Comparison of ENCODE assay signal across 27 mouse cellular contexts in the genomic region with DNA sequence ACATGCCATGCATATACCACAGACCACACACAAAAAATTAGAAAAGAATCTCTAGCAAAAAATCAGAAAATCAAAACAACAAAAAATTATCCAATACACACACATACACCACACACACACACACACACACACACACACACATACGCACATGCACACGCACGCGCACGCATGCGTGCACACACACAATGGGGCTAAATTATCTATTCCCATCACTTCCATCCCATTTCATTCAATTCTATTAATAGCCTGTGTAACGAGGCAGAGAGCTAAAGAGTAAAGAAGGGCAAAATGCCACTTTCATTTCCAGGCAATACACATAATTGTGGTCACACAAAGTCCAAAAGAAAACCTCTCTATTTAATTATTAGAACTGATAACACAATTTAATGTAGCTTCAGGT.
DNase-seq lines count a peak whose midpoint lies in the region; ATAC-seq and TF ChIP-seq lines count a peak whose summit lies in the region.
"Had no signal": no experiment of that assay in that cellular context is flagged by ENCODE, and none has a peak within 500 bp of the region (broad histone marks: within the 10 kb centered on the region; RNA-seq: fewer than 3 reads in every experiment).

No protein-coding gene starts in this region.

- no peaks in the 10 kb centered on the region for H3K27me3 ChIP-seq in forebrain, embryonic 11.5 days (ENCODE audit: control insufficient read depth, insufficient read depth, low read length)
- no peaks in the 10 kb centered on the region for H3K27me3 ChIP-seq in forebrain, embryonic 10.5 days (ENCODE audit: poor library complexity, severe bottlenecking)
- no peaks in the 10 kb centered on the region for H3K27me3 ChIP-seq in forebrain, postnatal 0 days (ENCODE audit: insufficient read depth, low read length)
- H3K27me3 ChIP-seq in forebrain, embryonic 13.5 days = no peaks in the 10 kb centered on the region
- no peaks in the 10 kb centered on the region for H3K27me3 ChIP-seq in midbrain, postnatal 0 days (ENCODE audit: insufficient read depth, low read length)
- no peaks in the 10 kb centered on the region for H3K27me3 ChIP-seq in midbrain, embryonic 16.5 days (ENCODE audit: control insufficient read depth, insufficient read depth, low read depth, low read length)
- H3K27me3 ChIP-seq: embryonic facial prominence, embryonic 13.5 days; heart, embryonic 12.5 days; heart, embryonic 15.5 days; Patski had no signal

- no peaks in the 10 kb centered on the region for H3K4me1 ChIP-seq in forebrain, embryonic 11.5 days (replicated peaks; ENCODE audit: control insufficient read depth, insufficient read depth, low read length)
- H3K4me1 ChIP-seq in forebrain, embryonic 10.5 days = no peaks in the 10 kb centered on the region
- H3K4me1 ChIP-seq in forebrain, postnatal 0 days (ENCODE audit: insufficient read depth) = no peaks in the 10 kb centered on the region
- H3K4me1 ChIP-seq in forebrain, embryonic 13.5 days = no peaks in the 10 kb centered on the region
- no peaks in the 10 kb centered on the region for H3K4me1 ChIP-seq in midbrain, postnatal 0 days (ENCODE audit: insufficient read depth, low read length)
- H3K4me1 ChIP-seq in midbrain, embryonic 16.5 days (ENCODE audit: control insufficient read depth, insufficient read depth, low read length) = no peaks in the 10 kb centered on the region
- H3K4me1 ChIP-seq: embryonic facial prominence, embryonic 10.5 days; embryonic facial prominence, embryonic 13.5 days; heart, embryonic 12.5 days; heart, embryonic 15.5 days; hindbrain, embryonic 10.5 days had no signal

- 0 out of 2 replicates have a peak, but pooled peaks have one; percentile 24 for ATAC-seq in forebrain, embryonic 11.5 days (replicated peaks; ENCODE audit: low FRiP score)
- ATAC-seq in forebrain, postnatal 0 days = no peak
- no peak for ATAC-seq in forebrain, embryonic 13.5 days
- ATAC-seq in midbrain, postnatal 0 days (ENCODE audit: low FRiP score) = no peak
- no peak for ATAC-seq in midbrain, embryonic 16.5 days
- ATAC-seq: intestine, postnatal 0 days; Patski had no signal

- TF ChIP-seq CTCF in forebrain, postnatal 0 days (IDR thresholded peaks at IDR 0.05; ENCODE audit: low read depth) = no peak
- TF ChIP-seq CTCF in midbrain, postnatal 0 days (IDR thresholded peaks at IDR 0.05) = no peak

- 71% methylated on average over 7 of the region's 7 CpGs for WGBS in forebrain, embryonic 11.5 days
- WGBS in forebrain, embryonic 10.5 days = 87% methylated on average over 7 of the region's 7 CpGs
- 59% methylated on average over 7 of the region's 7 CpGs for WGBS in forebrain, postnatal 0 days
- WGBS in forebrain, embryonic 13.5 days = 57% methylated on average over 7 of the region's 7 CpGs
- 88% methylated on average over 7 of the region's 7 CpGs for WGBS in midbrain, postnatal 0 days
- WGBS in midbrain, embryonic 16.5 days = 74% methylated on average over 7 of the region's 7 CpGs

- H3K9ac ChIP-seq in forebrain, embryonic 11.5 days (ENCODE audit: low read length) = no peak overlapping the region
- no peak overlapping the region for H3K9ac ChIP-seq in forebrain, postnatal 0 days
- H3K9ac ChIP-seq in forebrain, embryonic 13.5 days = no peak overlapping the region
- H3K9ac ChIP-seq in midbrain, postnatal 0 days (replicated peaks; ENCODE audit: low read length, poor library complexity, severe bottlenecking) = no peak overlapping the region
- H3K9ac ChIP-seq in midbrain, embryonic 16.5 days (ENCODE audit: low read depth, low read length) = no peak overlapping the region
- H3K9ac ChIP-seq: embryonic facial prominence, embryonic 13.5 days; heart, embryonic 12.5 days; heart, embryonic 15.5 days; hindbrain, embryonic 14.5 days had no signal

- H3K36me3 ChIP-seq in forebrain, embryonic 11.5 days (ENCODE audit: control insufficient read depth, insufficient read depth, low read length) = no peaks in the 10 kb centered on the region
- no peaks in the 10 kb centered on the region for H3K36me3 ChIP-seq in forebrain, embryonic 10.5 days (replicated peaks)
- no peaks in the 10 kb centered on the region for H3K36me3 ChIP-seq in forebrain, postnatal 0 days (ENCODE audit: insufficient read depth)
- H3K36me3 ChIP-seq in forebrain, embryonic 13.5 days (ENCODE audit: poor library complexity, severe bottlenecking) = no peaks in the 10 kb centered on the region
- H3K36me3 ChIP-seq in midbrain, postnatal 0 days (ENCODE audit: insufficient read depth, low read length) = no peaks in the 10 kb centered on the region
- no peaks in the 10 kb centered on the region for H3K36me3 ChIP-seq in midbrain, embryonic 16.5 days (ENCODE audit: control insufficient read depth, insufficient read depth, low read length)
- H3K36me3 ChIP-seq: embryonic facial prominence, embryonic 10.5 days; embryonic facial prominence, embryonic 13.5 days; heart, embryonic 12.5 days; heart, embryonic 15.5 days; hindbrain, embryonic 10.5 days had no signal

- H3K9me3 ChIP-seq in forebrain, embryonic 11.5 days (ENCODE audit: control insufficient read depth, low read length) = no peaks in the 10 kb centered on the region
- H3K9me3 ChIP-seq in forebrain, embryonic 10.5 days = no peaks in the 10 kb centered on the region
- H3K9me3 ChIP-seq in forebrain, postnatal 0 days (ENCODE audit: low read length) = no peaks in the 10 kb centered on the region
- H3K9me3 ChIP-seq in forebrain, embryonic 13.5 days (replicated peaks) = no peaks in the 10 kb centered on the region
- no peaks in the 10 kb centered on the region for H3K9me3 ChIP-seq in midbrain, postnatal 0 days (ENCODE audit: low read length)
- H3K9me3 ChIP-seq in midbrain, embryonic 16.5 days (replicated peaks; ENCODE audit: control insufficient read depth, low read length, poor library complexity, severe bottlenecking) = no peaks in the 10 kb centered on the region
- H3K9me3 ChIP-seq: embryonic facial prominence, embryonic 10.5 days; embryonic facial prominence, embryonic 13.5 days; heart, embryonic 12.5 days; heart, embryonic 15.5 days; hindbrain, embryonic 10.5 days had no signal

- DNase-seq in forebrain, embryonic 11.5 days (ENCODE audit: low spot score) = no peak
- no peak for DNase-seq in forebrain, embryonic 10.5 days (ENCODE audit: extremely low spot score, low spot score)
- DNase-seq in forebrain, postnatal 0 days = peak; percentile 4
- DNase-seq in midbrain, postnatal 0 days (ENCODE audit: low spot score) = peak; percentile 10
- DNase-seq in T-cell, adult 2 months (ENCODE audit: low spot score) = no peak
- no peak for DNase-seq in thymus, adult 18-20 months
- DNase-seq: adrenal gland, adult 2 months; adrenal gland, postnatal 14 days; cerebellum, adult 11-12 months; cerebellum, adult 8-10 months; cerebellum, postnatal 36 days; embryo, embryonic 11 days; gastrocnemius, postnatal 25 days; heart, adult 18-20 months; heart, postnatal 10 days; heart, postnatal 36 days had no signal

- no peak overlapping the region for H3K4me2 ChIP-seq in forebrain, embryonic 11.5 days (ENCODE audit: low read depth, low read length, severe bottlenecking)
- H3K4me2 ChIP-seq in forebrain, postnatal 0 days (ENCODE audit: low read depth) = no peak overlapping the region
- H3K4me2 ChIP-seq in forebrain, embryonic 13.5 days = no peak overlapping the region
- H3K4me2 ChIP-seq in midbrain, postnatal 0 days (ENCODE audit: low read depth, low read length, poor library complexity, severe bottlenecking) = no peak overlapping the region
- H3K4me2 ChIP-seq in midbrain, embryonic 16.5 days (ENCODE audit: low read length) = no peak overlapping the region
- H3K4me2 ChIP-seq: embryonic facial prominence, embryonic 13.5 days; heart, embryonic 12.5 days; heart, embryonic 15.5 days; hindbrain, embryonic 14.5 days had no signal

- no peak overlapping the region for H3K4me3 ChIP-seq in forebrain, embryonic 11.5 days (ENCODE audit: low read depth, low read length)
- no peak overlapping the region for H3K4me3 ChIP-seq in forebrain, embryonic 10.5 days
- no peak overlapping the region for H3K4me3 ChIP-seq in forebrain, postnatal 0 days (ENCODE audit: low read depth, low read length)
- H3K4me3 ChIP-seq in forebrain, embryonic 13.5 days = no peak overlapping the region
- H3K4me3 ChIP-seq in midbrain, postnatal 0 days (ENCODE audit: low read depth, low read length) = no peak overlapping the region
- H3K4me3 ChIP-seq in midbrain, embryonic 16.5 days (ENCODE audit: low read depth, low read length) = no peak overlapping the region
- H3K4me3 ChIP-seq: embryonic facial prominence, embryonic 10.5 days; embryonic facial prominence, embryonic 13.5 days; erythroblast, embryonic 14.5 days; heart, embryonic 12.5 days; heart, embryonic 15.5 days; hindbrain, embryonic 10.5 days had no signal

- H3K27ac ChIP-seq in forebrain, embryonic 11.5 days (ENCODE audit: low read depth, low read length) = no peak overlapping the region
- no peak overlapping the region for H3K27ac ChIP-seq in forebrain, embryonic 10.5 days
- H3K27ac ChIP-seq in forebrain, postnatal 0 days (ENCODE audit: low read depth, low read length) = no peak overlapping the region
- H3K27ac ChIP-seq in forebrain, embryonic 13.5 days = no peak overlapping the region
- no peak overlapping the region for H3K27ac ChIP-seq in midbrain, postnatal 0 days (ENCODE audit: low read depth, low read length)
- H3K27ac ChIP-seq in midbrain, embryonic 16.5 days (ENCODE audit: low read length) = no peak overlapping the region
- H3K27ac ChIP-seq: embryonic facial prominence, embryonic 10.5 days; embryonic facial prominence, embryonic 13.5 days; heart, embryonic 15.5 days; hindbrain, embryonic 10.5 days; hindbrain, embryonic 14.5 days had no signal

Comparison
In these comparisons a context has a peak if more than half of its experiments do, and no peak if none do; other contexts are left out.
1. DNase-seq: peak in forebrain, postnatal 0 days (single experiment) and midbrain, postnatal 0 days (single experiment); none in forebrain, embryonic 11.5 days (single experiment), forebrain, embryonic 10.5 days (single experiment), T-cell, adult 2 months (single experiment) and thymus, adult 18-20 months (0 of 2).